Mouse (Mus musculus): ENCODE data around the gene Jpt1. TPM values are rescaled to one million over a fixed set of nuclear protein-coding genes. Genes with fewer than 3 reads are reported as not detected.

The Jpt1 gene
- polyA plus RNA-seq (2015; fragmentation: Nextera tagmentation; extraction: Ambion mirVana): 356 and 371 TPM in 2 replicates

- peak within 1 kb of the TSS; percentile 94 for H3K4me2 ChIP-seq (replicated peaks; ENCODE audit: low read depth)
- peak within 1 kb of the TSS; percentile 89 for H3K27ac ChIP-seq (replicated peaks)
- no peaks in the 10 kb centered on the region for H3K27me3 ChIP-seq (ENCODE audit: control insufficient read depth, insufficient read depth, low read length)
- H3K9ac ChIP-seq (ENCODE audit: low read length): peak within 1 kb of the TSS; percentile 90
- no peaks in the 10 kb centered on the region for H3K9me3 ChIP-seq (ENCODE audit: control insufficient read depth, low read length)
- ATAC-seq (ENCODE audit: low FRiP score, low TSS enrichment) (peak; percentile 95), DNase-seq (ENCODE audit: low spot score) (peak; percentile 94)
- TF ChIP-seq EP300 (optimal IDR thresholded peaks at IDR 0.05): peak; percentile 92
- no peak for TF ChIP-seq CTCF (IDR thresholded peaks at IDR 0.05; ENCODE audit: low read depth)
- H3K36me3 ChIP-seq (ENCODE audit: control insufficient read depth, insufficient read depth, low read length): no peaks in the 10 kb centered on the region
- H3K4me1 ChIP-seq (replicated peaks; ENCODE audit: control insufficient read depth, insufficient read depth): peaks cover 12% of the 10 kb centered on the region
- under 1% methylated on average over 24 of the region's 24 CpGs for WGBS
- peak within 1 kb of the TSS; percentile 79 for H3K4me3 ChIP-seq (ENCODE audit: low read depth, low read length)
Measured at GRCm38 (mm10) chr11:115514238-115514663, at the start of gene Jpt1. Gene Jpt1 (minus strand): TSS chr11:115514387.

- Histone ChIP-seq H3K9me3 (ENCODE audit: control insufficient read depth, low read length) (no peaks in the 10 kb centered on the region), H3K9ac (ENCODE audit: low read length) (peak overlapping the region; percentile 77; the same call in 1 of the 2 replicates), H3K27me3 (ENCODE audit: control insufficient read depth, insufficient read depth, low read length) (no peaks in the 10 kb centered on the region), H3K4me2 (replicated peaks; ENCODE audit: low read depth) (peak overlapping the region; percentile 67), H3K4me3 (ENCODE audit: low read depth, low read length) (peak overlapping the region; percentile 76), H3K36me3 (ENCODE audit: control insufficient read depth, insufficient read depth, low read length) (no peaks in the 10 kb centered on the region; the same call in 1 of the 2 replicates), H3K4me1 (replicated peaks; ENCODE audit: control insufficient read depth, insufficient read depth) (no peaks in the 10 kb centered on the region), H3K27ac (replicated peaks) (no peak overlapping the region)
- TF ChIP-seq CTCF (IDR thresholded peaks at IDR 0.05; ENCODE audit: low read depth) (peak; percentile 37; the same call in 1 of the 2 replicates), EP300 (optimal IDR thresholded peaks at IDR 0.05) (no peak)
- 46% methylated on average over 4 of the region's 4 CpGs for WGBS
- ATAC-seq (ENCODE audit: low FRiP score, low TSS enrichment): no peak
- no peak for DNase-seq (ENCODE audit: low spot score)
Measured at GRCm38 (mm10) chr11:115563406-115563805, 49.2 kb upstream of the Jpt1 start.

GRCm38 (mm10) chr11:115555717-115556116 is 41.5 kb upstream of the Jpt1 start:
- Histone ChIP-seq H3K4me1 (replicated peaks; ENCODE audit: control insufficient read depth, insufficient read depth) (no peaks in the 10 kb centered on the region), H3K27me3 (ENCODE audit: control insufficient read depth, insufficient read depth, low read length) (no peaks in the 10 kb centered on the region), H3K4me3 (ENCODE audit: low read depth, low read length) (no peak overlapping the region), H3K36me3 (ENCODE audit: control insufficient read depth, insufficient read depth, low read length) (no peaks in the 10 kb centered on the region), H3K27ac (replicated peaks) (no peak overlapping the region), H3K9ac (ENCODE audit: low read length) (no peak overlapping the region), H3K9me3 (ENCODE audit: control insufficient read depth, low read length) (no peaks in the 10 kb centered on the region), H3K4me2 (replicated peaks; ENCODE audit: low read depth) (no peak overlapping the region)
- DNase-seq (ENCODE audit: low spot score) (no peak), ATAC-seq (ENCODE audit: low FRiP score, low TSS enrichment) (no peak)
- TF ChIP-seq EP300 (optimal IDR thresholded peaks at IDR 0.05) (no peak), CTCF (IDR thresholded peaks at IDR 0.05; ENCODE audit: low read depth) (no peak)
- 72% methylated on average over 17 of the region's 17 CpGs for WGBS

- Histone ChIP-seq H3K27me3 (ENCODE audit: control insufficient read depth, insufficient read depth, low read length) (no peaks in the 10 kb centered on the region), H3K4me2 (replicated peaks; ENCODE audit: low read depth) (no peak overlapping the region), H3K4me3 (ENCODE audit: low read depth, low read length) (no peak overlapping the region), H3K9ac (ENCODE audit: low read length) (no peak overlapping the region), H3K36me3 (ENCODE audit: control insufficient read depth, insufficient read depth, low read length) (no peaks in the 10 kb centered on the region), H3K27ac (replicated peaks) (no peak overlapping the region), H3K9me3 (ENCODE audit: control insufficient read depth, low read length) (no peaks in the 10 kb centered on the region), H3K4me1 (replicated peaks; ENCODE audit: control insufficient read depth, insufficient read depth) (no peaks in the 10 kb centered on the region)
- ATAC-seq (ENCODE audit: low FRiP score, low TSS enrichment) (no peak), DNase-seq (ENCODE audit: low spot score) (no peak)
- peak; percentile 64 for TF ChIP-seq CTCF (IDR thresholded peaks at IDR 0.05; ENCODE audit: low read depth)
- TF ChIP-seq EP300 (optimal IDR thresholded peaks at IDR 0.05): no peak
- 65% methylated on average over 4 of the region's 4 CpGs for WGBS
Measured at GRCm38 (mm10) chr11:115552783-115553182, 38.6 kb upstream of the Jpt1 start.

GRCm38 (mm10) chr11:115543571-115543970 is 29.4 kb upstream of the Jpt1 start:
- Histone ChIP-seq H3K4me1 (replicated peaks; ENCODE audit: control insufficient read depth, insufficient read depth) (no peaks in the 10 kb centered on the region), H3K27ac (replicated peaks) (no peak overlapping the region), H3K27me3 (ENCODE audit: control insufficient read depth, insufficient read depth, low read length) (no peaks in the 10 kb centered on the region), H3K9me3 (ENCODE audit: control insufficient read depth, low read length) (no peaks in the 10 kb centered on the region), H3K4me2 (replicated peaks; ENCODE audit: low read depth) (no peak overlapping the region), H3K9ac (ENCODE audit: low read length) (no peak overlapping the region), H3K36me3 (ENCODE audit: control insufficient read depth, insufficient read depth, low read length) (no peaks in the 10 kb centered on the region), H3K4me3 (ENCODE audit: low read depth, low read length) (no peak overlapping the region)
- ATAC-seq (ENCODE audit: low FRiP score, low TSS enrichment) (no peak), DNase-seq (ENCODE audit: low spot score) (no peak)
- TF ChIP-seq CTCF (IDR thresholded peaks at IDR 0.05; ENCODE audit: low read depth) (no peak), EP300 (optimal IDR thresholded peaks at IDR 0.05) (no peak)
- 51% methylated on average over 4 of the region's 4 CpGs for WGBS

- DNase-seq (ENCODE audit: low spot score) (no peak), ATAC-seq (ENCODE audit: low FRiP score, low TSS enrichment) (no peak)
- no peak overlapping the region for H3K4me3 ChIP-seq (ENCODE audit: low read depth, low read length)
- no peak overlapping the region for H3K27ac ChIP-seq (replicated peaks)
- H3K27me3 ChIP-seq (ENCODE audit: control insufficient read depth, insufficient read depth, low read length): no peaks in the 10 kb centered on the region
- no peak overlapping the region for H3K9ac ChIP-seq (ENCODE audit: low read length)
- WGBS: 52% methylated on average over 2 of the region's 2 CpGs
- TF ChIP-seq EP300 (optimal IDR thresholded peaks at IDR 0.05) (no peak), CTCF (IDR thresholded peaks at IDR 0.05; ENCODE audit: low read depth) (peak; percentile 46)
- H3K9me3 ChIP-seq (ENCODE audit: control insufficient read depth, low read length): no peaks in the 10 kb centered on the region
- no peaks in the 10 kb centered on the region for H3K4me1 ChIP-seq (replicated peaks; ENCODE audit: control insufficient read depth, insufficient read depth)
- no peak overlapping the region for H3K4me2 ChIP-seq (replicated peaks; ENCODE audit: low read depth)
- H3K36me3 ChIP-seq (ENCODE audit: control insufficient read depth, insufficient read depth, low read length): 0 out of 2 replicates have a peak, but pooled peaks cover under 1% of the 10 kb centered on the region
Measured at GRCm38 (mm10) chr11:115538045-115538444, 23.9 kb upstream of the Jpt1 start.

Measured in stomach, postnatal 0 days (tissue).